Mouse (Mus musculus): ENCODE data around the gene Dot1l.
A peak's percentile ranks its signal among the peaks of the same experiment; 100 is the strongest.

Dot1l gene

GRCm38 (mm10) chr10:80835617-80836016 lies 80.6 kb downstream of the Dot1l start:
- DNase-seq, result no peak

GRCm38 (mm10) chr10:80836949-80837379 lies 82.0 kb downstream of the Dot1l start:
- no peak for DNase-seq

- DNase-seq, result no peak
Measured at GRCm38 (mm10) chr10:80837827-80838226, 82.8 kb downstream of the Dot1l start.

GRCm38 (mm10) chr10:80838346-80838912 lies 83.4 kb downstream of the Dot1l start:
- DNase-seq, result no peak

- no peak for DNase-seq
Measured at GRCm38 (mm10) chr10:80839848-80840247, 84.8 kb downstream of the Dot1l start.

- no peak for DNase-seq
Measured at GRCm38 (mm10) chr10:80841685-80842084, 86.7 kb downstream of the Dot1l start.

- DNase-seq, result peak; percentile 79
Measured at GRCm38 (mm10) chr10:80842334-80842733, 87.3 kb downstream of the Dot1l start.

GRCm38 (mm10) chr10:80843087-80843930 lies 88.3 kb downstream of the Dot1l start:
- no peak for DNase-seq

- DNase-seq, result peak; percentile 69
Measured at GRCm38 (mm10) chr10:80843931-80844547, 89.0 kb downstream of the Dot1l start, which contains the start of gene Lingo3. Gene Lingo3 (minus strand): TSS chr10:80844039.
